Mouse (Mus musculus) spleen, postnatal 4 days (tissue): ENCODE data around the gene Nacc2.

Source experiments
- DNase-seq, 2 experiments: peaks; one replicate each; pipeline ENCODE4 v3.0.0; 2022; ENCODE audit warnings: low spot score in 2 of 2

Nacc2 gene

GRCm38 (mm10) chr2:26011420-26011819 is 111.6 kb downstream of the Nacc2 start:
- DNase-seq, result no peak
